8 mouse cellular contexts compared by ENCODE assay signal in the genomic region with DNA sequence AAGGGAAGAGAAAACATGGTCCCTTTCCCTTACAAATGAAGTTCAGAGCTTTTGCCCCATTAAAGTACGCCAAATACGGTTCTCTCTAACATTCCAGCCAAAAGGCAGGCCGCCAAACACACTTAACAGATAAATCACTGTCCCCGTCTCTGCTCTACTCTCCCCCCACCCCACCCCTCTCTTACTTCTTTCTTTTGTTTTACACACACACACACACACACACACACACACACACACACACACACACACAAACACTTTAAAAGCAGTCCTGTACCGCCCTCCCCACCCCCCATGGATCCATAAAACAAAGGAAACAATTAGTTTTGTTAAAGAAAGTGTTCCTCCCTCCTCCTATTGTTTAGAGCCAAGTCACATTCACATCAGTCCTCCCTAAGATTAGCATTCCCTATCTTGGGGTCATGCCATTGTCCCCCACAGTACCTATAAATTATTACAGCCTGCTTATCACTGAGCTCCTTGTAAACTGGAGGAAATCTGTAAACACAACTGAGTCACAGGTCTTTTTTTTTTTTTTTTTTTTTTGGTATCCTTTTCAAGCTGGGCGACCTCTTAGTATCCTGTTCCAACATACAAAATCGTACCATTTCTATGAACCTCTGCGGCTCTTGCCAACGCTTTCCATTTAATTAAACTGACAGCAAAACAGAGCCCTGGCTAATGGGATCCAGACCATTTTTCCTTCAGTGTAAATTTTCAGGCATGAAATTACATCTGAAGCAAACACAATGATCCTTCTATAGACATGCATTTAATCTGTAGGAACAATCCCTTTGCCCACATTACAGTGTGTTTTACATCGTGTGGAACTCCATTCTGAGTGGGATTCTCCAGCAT.
DNase-seq lines count a peak whose midpoint lies in the region; ATAC-seq lines count a peak whose summit lies in the region.

No protein-coding gene starts in this region.

- intact Hi-C loops in left cerebral cortex, postnatal 10 days (cut with DNase I) = no loop called here

- DNase-seq in kidney, adult 18-20 months = peak; percentile 61
- no peak for DNase-seq in kidney, adult 11 months
- DNase-seq in adrenal gland, postnatal 25 days = peak; percentile 53
- DNase-seq in intestine, embryonic 14.5 days (ENCODE audit: low spot score) = peak; percentile 66
- DNase-seq in frontal cortex, postnatal 36 days (ENCODE audit: low spot score in 2 of 2) = no peak
- DNase-seq in left cerebral cortex, postnatal 10 days (ENCODE audit: extremely low spot score in 1 of 2, low spot score in 2 of 2) = no peak

- H3K36me3 ChIP-seq in intestine, embryonic 14.5 days (ENCODE audit: control insufficient read depth, insufficient read depth, low read length) = peaks cover 20% of the 10 kb centered on the region
- H3K36me3 ChIP-seq in lung, embryonic 16.5 days (ENCODE audit: control insufficient read depth, insufficient read depth, low read length) = peaks cover 11% of the 10 kb centered on the region

- no peak overlapping the region for H3K4me2 ChIP-seq in intestine, embryonic 14.5 days (ENCODE audit: low read length)
- peak overlapping the region; percentile 11; the same call in 1 of the 2 replicates for H3K4me2 ChIP-seq in lung, embryonic 16.5 days (ENCODE audit: low read depth, low read length)

- H3K4me1 ChIP-seq in intestine, embryonic 14.5 days (replicated peaks; ENCODE audit: control insufficient read depth, insufficient read depth, low read length) = peaks cover 42% of the 10 kb centered on the region
- peaks cover 24% of the 10 kb centered on the region for H3K4me1 ChIP-seq in lung, embryonic 16.5 days (replicated peaks; ENCODE audit: control insufficient read depth, insufficient read depth, low read length)

- peaks cover 13% of the 10 kb centered on the region for H3K9me3 ChIP-seq in intestine, embryonic 14.5 days (ENCODE audit: control insufficient read depth, low read length)
- peaks cover 4% of the 10 kb centered on the region for H3K9me3 ChIP-seq in lung, embryonic 16.5 days (ENCODE audit: control insufficient read depth, low read length)

- no peak overlapping the region for H3K4me3 ChIP-seq in intestine, embryonic 14.5 days (ENCODE audit: low read depth, low read length)
- no peak overlapping the region for H3K4me3 ChIP-seq in lung, embryonic 16.5 days (ENCODE audit: low read length)

- H3K9ac ChIP-seq in intestine, embryonic 14.5 days (ENCODE audit: low read length) = no peak overlapping the region
- H3K9ac ChIP-seq in lung, embryonic 16.5 days (ENCODE audit: low read length) = no peak overlapping the region

- WGBS in intestine, embryonic 14.5 days = 35% methylated on average over 10 of the region's 10 CpGs
- 28% methylated on average over 10 of the region's 10 CpGs for WGBS in lung, embryonic 16.5 days

- ATAC-seq in intestine, embryonic 14.5 days (replicated peaks; ENCODE audit: low FRiP score, low TSS enrichment, low read depth) = no peak
- peak; percentile 81 for ATAC-seq in lung, embryonic 16.5 days (ENCODE audit: low read depth)
- ATAC-seq in megakaryocyte-erythroid progenitor cell, adult 5-6 weeks (replicated peaks; ENCODE audit: low FRiP score, low TSS enrichment, poor library complexity, severe bottlenecking) = no peak

- H3K27me3 ChIP-seq in intestine, embryonic 14.5 days (replicated peaks; ENCODE audit: control insufficient read depth, insufficient read depth, low read length) = no peaks in the 10 kb centered on the region
- H3K27me3 ChIP-seq in lung, embryonic 16.5 days (ENCODE audit: control insufficient read depth, insufficient read depth, low read depth, low read length) = no peaks in the 10 kb centered on the region

- H3K27ac ChIP-seq in intestine, embryonic 14.5 days (ENCODE audit: low read depth) = 0 out of 2 replicates have a peak overlapping the region, but pooled peaks have one; percentile 33
- H3K27ac ChIP-seq in lung, embryonic 16.5 days (ENCODE audit: low read length) = peak overlapping the region; percentile 75

Comparison
In these comparisons a context has a peak if more than half of its experiments do, and no peak if none do; other contexts are left out.
1. DNase-seq: peak in kidney, adult 18-20 months (single experiment), adrenal gland, postnatal 25 days (single experiment) and intestine, embryonic 14.5 days (single experiment); none in kidney, adult 11 months (single experiment), frontal cortex, postnatal 36 days (0 of 2) and left cerebral cortex, postnatal 10 days (0 of 2).